Mouse (Mus musculus) heart, postnatal 0 days (tissue): ENCODE results near the gene Palld.

Source experiments
- CTCF ChIP-seq: IDR thresholded peaks from 2 replicates; pipeline ENCODE4 v1.5.1; 2016; ENCODE audit warnings: antibody characterized with exemption, control low read depth, low read depth
- EP300 ChIP-seq: IDR thresholded peaks from 2 replicates; pipeline ENCODE4 v1.6.1; 2016; ENCODE audit warnings: antibody characterized with exemption, low read depth

GRCm38 (mm10) chr8:61607463-61607813, 295.1 kb downstream of the Palld start:
- TF ChIP-seq EP300 (no peak), CTCF (no peak)
